Mouse (Mus musculus) kidney, postnatal 4 days (tissue): Measurements from ENCODE around the gene Gm3618.
A peak's percentile ranks its signal among the peaks of the same experiment; 100 is the strongest.
"Not testable (repeated sequence)": the region's sequence is repeated elsewhere in the genome, so short reads cannot be mapped to it uniquely, and the experiment has no call there.

Source experiments
- DNase-seq, 2 experiments: peaks; one replicate each; pipeline ENCODE4 v3.0.0; 2021; ENCODE audit warnings: mixed read lengths in 2 of 2

Gene Gm3618

GRCm38 (mm10) chr14:6343578-6343977 lies at the start of gene Gm3618:
TSS of gene Gm3618 (minus strand) at chr14:6343678.
- DNase-seq: not testable (repeated sequence)

- not testable (repeated sequence) for DNase-seq
These were observed 46.7 kb upstream of the Gm3618 start, which contains the start of gene Gm16440 for GRCm38 (mm10) chr14:6390219-6390618. TSS of gene Gm16440 (minus strand) at chr14:6390319.

GRCm38 (mm10) chr14:6304743-6305142 lies 38.7 kb downstream of the Gm3618 start, which contains the start of gene Gm21103:
TSS of gene Gm21103 (minus strand) at chr14:6304843.
- DNase-seq: not testable (repeated sequence)

- DNase-seq: peak; percentile 70 to 80
These were observed 56.4 kb downstream of the Gm3618 start, which contains the start of gene Gm3411 for GRCm38 (mm10) chr14:6286931-6287715. TSS of gene Gm3411 (minus strand) at chr14:6287250.
